In the genomic region with DNA sequence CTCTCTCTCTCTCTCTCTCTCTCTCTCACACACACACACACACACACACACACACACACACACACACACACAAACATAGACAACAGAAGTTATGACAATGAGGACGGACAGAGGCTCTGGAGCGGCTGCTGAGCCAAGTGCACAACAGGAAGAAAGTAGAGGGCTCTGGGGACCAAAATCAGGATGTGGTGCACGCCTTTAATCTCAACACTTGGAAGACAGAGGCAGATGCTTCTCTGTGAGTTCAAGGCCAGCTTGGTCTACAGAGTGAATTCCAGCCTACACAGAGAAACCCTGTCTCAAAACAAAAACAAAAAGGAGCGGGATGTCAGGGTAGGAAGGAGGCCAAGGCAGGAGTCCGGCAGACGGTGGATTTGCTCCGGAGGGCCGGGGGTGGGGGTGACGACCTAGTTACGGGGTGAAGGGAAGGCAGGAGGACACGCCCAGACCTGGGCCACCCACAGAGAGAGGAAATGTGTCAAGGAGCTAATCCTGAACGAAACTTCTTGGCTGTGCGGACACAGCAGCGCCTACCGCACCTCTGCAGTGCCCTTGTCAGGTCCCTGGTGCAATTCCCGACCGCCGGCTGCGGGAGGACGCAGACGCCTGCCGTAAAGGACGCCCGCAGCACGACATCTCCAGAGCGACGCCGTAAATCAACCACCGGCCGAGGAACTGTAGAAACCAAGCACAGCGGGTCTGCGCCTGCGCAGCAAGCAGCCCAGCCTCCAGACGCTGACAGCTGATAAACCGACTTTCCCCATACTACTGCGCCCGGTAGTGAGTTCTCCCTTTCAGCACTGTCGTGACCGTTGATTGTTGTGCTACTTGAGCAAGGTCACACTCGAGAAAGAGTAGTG, we compare ENCODE assay signal across 8 mouse cellular contexts. TPM values are rescaled to one million over a fixed set of nuclear protein-coding genes. Genes with fewer than 3 reads are reported as not detected.
DNase-seq lines count a peak whose midpoint lies in the region; ATAC-seq and TF ChIP-seq lines count a peak whose summit lies in the region.

A gene (minus strand): TSS at position 629 of the 860 bp plus-strand sequence.

- TF ChIP-seq CTCF in bone marrow, adult 2 months (IDR thresholded peaks at IDR 0.05; ENCODE audit: control insufficient read depth, insufficient read depth, low read length), result no peak
- no peak for TF ChIP-seq CTCF in midbrain, postnatal 0 days (IDR thresholded peaks at IDR 0.05)

- no peaks in the 10 kb centered on the region for H3K27me3 ChIP-seq in embryonic facial prominence, embryonic 15.5 days
- no peaks in the 10 kb centered on the region for H3K27me3 ChIP-seq in limb, embryonic 14.5 days (ENCODE audit: control insufficient read depth, insufficient read depth, low read length)
- H3K27me3 ChIP-seq in midbrain, postnatal 0 days (ENCODE audit: insufficient read depth, low read length), result no peaks in the 10 kb centered on the region

- H3K36me3 ChIP-seq in embryonic facial prominence, embryonic 15.5 days, result peaks cover 28% of the 10 kb centered on the region
- H3K36me3 ChIP-seq in limb, embryonic 14.5 days (ENCODE audit: control insufficient read depth, insufficient read depth, low read length), result peaks cover 24% of the 10 kb centered on the region
- H3K36me3 ChIP-seq in midbrain, postnatal 0 days (ENCODE audit: insufficient read depth, low read length), result peaks cover 5% of the 10 kb centered on the region; the same call in 1 of the 2 replicates

- peak; percentile 98 for DNase-seq in 416B (ENCODE audit: low read depth)
- DNase-seq in heart, adult 8-10 months (ENCODE audit: low spot score), result peak; percentile 95
- peak; percentile 97 for DNase-seq in kidney, adult 9 months
- peak; percentile 96 for DNase-seq in limb, embryonic 14.5 days (ENCODE audit: low spot score)
- peak; percentile 97 for DNase-seq in midbrain, postnatal 0 days (ENCODE audit: low spot score)
- peak; percentile 93 to 94 for DNase-seq in spleen, postnatal 14 days (ENCODE audit: low spot score in 2 of 2)

- WGBS in bone marrow, adult 2 months, result under 1% methylated on average over 40 of the region's 40 CpGs
- under 1% methylated on average over 40 of the region's 40 CpGs for WGBS in embryonic facial prominence, embryonic 15.5 days
- under 1% methylated on average over 40 of the region's 40 CpGs for WGBS in limb, embryonic 14.5 days
- WGBS in midbrain, postnatal 0 days, result under 1% methylated on average over 40 of the region's 40 CpGs

- TF ChIP-seq POLR2A in bone marrow, adult 2 months (IDR thresholded peaks at IDR 0.05; ENCODE audit: borderline replicate concordance, control insufficient read depth, low read depth, low read length), result peak; percentile 72; the same call in 1 of the 2 replicates
- peak; percentile 46; the same call in 1 of the 2 replicates for TF ChIP-seq POLR2A in limb, embryonic 14.5 days (IDR thresholded peaks at IDR 0.05; ENCODE audit: borderline replicate concordance, extremely low read depth, insufficient read depth, insufficient read length)

- no peaks in the 10 kb centered on the region; the same call in 1 of the 2 replicates for H3K4me1 ChIP-seq in bone marrow, adult 2 months (ENCODE audit: control insufficient read depth, insufficient read depth, low read length)
- H3K4me1 ChIP-seq in embryonic facial prominence, embryonic 15.5 days, result peaks cover 3% of the 10 kb centered on the region
- H3K4me1 ChIP-seq in limb, embryonic 14.5 days (ENCODE audit: control insufficient read depth, insufficient read depth, low read length), result peaks cover 4% of the 10 kb centered on the region; the same call in 1 of the 2 replicates
- H3K4me1 ChIP-seq in midbrain, postnatal 0 days (ENCODE audit: insufficient read depth, low read length), result peaks cover 2% of the 10 kb centered on the region; the same call in 1 of the 2 replicates

- peak within 1 kb of the TSS; percentile 84 for H3K9ac ChIP-seq in embryonic facial prominence, embryonic 15.5 days
- peak within 1 kb of the TSS; percentile 89 for H3K9ac ChIP-seq in limb, embryonic 14.5 days (ENCODE audit: low read depth, low read length, severe bottlenecking)
- H3K9ac ChIP-seq in midbrain, postnatal 0 days (replicated peaks; ENCODE audit: low read length, poor library complexity, severe bottlenecking), result peak within 1 kb of the TSS; percentile 74

- no peaks in the 10 kb centered on the region for H3K9me3 ChIP-seq in embryonic facial prominence, embryonic 15.5 days (replicated peaks)
- H3K9me3 ChIP-seq in limb, embryonic 14.5 days (ENCODE audit: control insufficient read depth, low read length), result no peaks in the 10 kb centered on the region
- no peaks in the 10 kb centered on the region for H3K9me3 ChIP-seq in midbrain, postnatal 0 days (ENCODE audit: low read length)

- H3K4me2 ChIP-seq in embryonic facial prominence, embryonic 15.5 days (replicated peaks), result peak within 1 kb of the TSS; percentile 66
- H3K4me2 ChIP-seq in limb, embryonic 14.5 days (replicated peaks; ENCODE audit: low read depth, low read length, severe bottlenecking), result peak within 1 kb of the TSS; percentile 72
- peak within 1 kb of the TSS; percentile 60 for H3K4me2 ChIP-seq in midbrain, postnatal 0 days (ENCODE audit: low read depth, low read length, poor library complexity, severe bottlenecking)

- H3K27ac ChIP-seq in bone marrow, adult 2 months (ENCODE audit: control insufficient read depth, insufficient read depth, low read depth, low read length, poor library complexity), result peak within 1 kb of the TSS; percentile 82
- H3K27ac ChIP-seq in embryonic facial prominence, embryonic 15.5 days (replicated peaks), result peak within 1 kb of the TSS; percentile 55; the same call in 1 of the 2 replicates
- H3K27ac ChIP-seq in limb, embryonic 14.5 days (replicated peaks; ENCODE audit: low read depth, low read length), result no peak within 1 kb of the TSS; the same call in 1 of the 2 replicates
- H3K27ac ChIP-seq in midbrain, postnatal 0 days (ENCODE audit: low read depth, low read length), result peak within 1 kb of the TSS; percentile 71

- peak; percentile 86 for ATAC-seq in embryonic facial prominence, embryonic 15.5 days (ENCODE audit: insufficient number of reproducible peaks, low FRiP score, low TSS enrichment, low read depth)
- peak; percentile 97 for ATAC-seq in limb, embryonic 14.5 days (ENCODE audit: low FRiP score, low read depth)
- peak; percentile 94 for ATAC-seq in midbrain, postnatal 0 days (ENCODE audit: low FRiP score)

- peak within 1 kb of the TSS; percentile 73 for H3K4me3 ChIP-seq in bone marrow, adult 2 months (replicated peaks; ENCODE audit: control insufficient read depth, low read depth, low read length)
- peak within 1 kb of the TSS; percentile 81 for H3K4me3 ChIP-seq in embryonic facial prominence, embryonic 15.5 days (replicated peaks)
- peak within 1 kb of the TSS; percentile 72 for H3K4me3 ChIP-seq in limb, embryonic 14.5 days (replicated peaks; ENCODE audit: low read length)
- peak within 1 kb of the TSS; percentile 59 for H3K4me3 ChIP-seq in midbrain, postnatal 0 days (ENCODE audit: low read depth, low read length)

RNA-seq across cellular contexts. Expression of the gene that starts here (rescaled TPM):
- polyA plus RNA-seq in bone marrow, adult 2 months (2011; ENCODE audit: insufficient read depth, insufficient read length, low replicate concordance, missing spikeins), result 79.0 and 95.2 TPM in 2 replicates
- polyA plus RNA-seq in embryonic facial prominence, embryonic 15.5 days (2015; fragmentation: Nextera tagmentation; extraction: Ambion mirVana), result 313 and 333 TPM in 2 replicates
- total RNA-seq in heart, adult 8-10 months (2022), result 100 to 1,000 TPM; 391 to 483 (median 438) TPM
- 119 and 253 TPM in 2 replicates for polyA plus RNA-seq in limb, embryonic 14.5 days (2012; rRNA removed)
- 344 and 353 TPM in 2 replicates for polyA plus RNA-seq in limb, embryonic 14.5 days (2014; fragmentation: Nextera tagmentation; extraction: Ambion mirVana)
- total RNA-seq in midbrain, postnatal 0 days (2014; rRNA removed), result 141 and 145 TPM in 2 replicates
- polyA plus RNA-seq in midbrain, postnatal 0 days (2015; fragmentation: Nextera tagmentation; extraction: Ambion mirVana), result 588 and 616 TPM in 2 replicates
